Mouse (Mus musculus) kidney, adult 11 months (tissue): ENCODE data around the gene Ajuba.

Experiments
- DNase-seq: peaks from one replicate; pipeline ENCODE4 v3.0.0; 2022

The Ajuba gene

GRCm38 (mm10) chr14:54538580-54538979 is 38.8 kb downstream of the Ajuba start:
- DNase-seq: no peak

GRCm38 (mm10) chr14:54528446-54529111 is 48.8 kb downstream of the Ajuba start:
- peak; percentile 71 for DNase-seq

- DNase-seq: no peak
These were observed 49.4 kb downstream of the Ajuba start for GRCm38 (mm10) chr14:54528007-54528393.

- no peak for DNase-seq
These were observed 49.9 kb downstream of the Ajuba start for GRCm38 (mm10) chr14:54527227-54528006.

GRCm38 (mm10) chr14:54523600-54523999 is 53.8 kb downstream of the Ajuba start:
- no peak for DNase-seq
